Mouse (Mus musculus) lung, adult 2 months (tissue): ENCODE measurements around the gene Depdc1b. TPM values are rescaled to one million over a fixed set of nuclear protein-coding genes. Genes with fewer than 3 reads are reported as not detected.
A peak's percentile ranks its signal among the peaks of the same experiment; 100 is the strongest.

Experiments used
- DNase-seq: peaks from one replicate; pipeline ENCODE4 v3.0.0; 2022
- H3K4me1 ChIP-seq: fragments of 200-500 bp; 2 replicates; pipeline ENCODE4 v1.6.1; 2011; ENCODE audit warnings: low read length; ENCODE audit not compliant: control insufficient read depth, insufficient read depth
- H3K4me3 ChIP-seq: fragments of 200-500 bp; replicated peaks from 2 replicates; pipeline ENCODE3; 2011; ENCODE audit warnings: low read depth, mild to moderate bottlenecking, control low read depth, low read length; ENCODE audit errors: extremely low read depth
- CTCF ChIP-seq: fragments of 200-500 bp; IDR thresholded peaks from 2 replicates; pipeline ENCODE4 v1.5.1; 2011; ENCODE audit warnings: mild to moderate bottlenecking, low read length, control low read depth; ENCODE audit not compliant: insufficient read depth
- POLR2A ChIP-seq: fragments of 200-500 bp; IDR thresholded peaks from 2 replicates; pipeline ENCODE4 v1.6.1; 2011; ENCODE audit warnings: low read depth, mild to moderate bottlenecking, control low read depth, low read length, borderline replicate concordance; ENCODE audit errors: extremely low read depth
- WGBS: fragments of 180-500 bp; shearing (Covaris S2); methylation state at CpG from one replicate; pipeline ENCODE4 v1.1.7; 2018; 5-methylcytosine and 5-hydroxymethylcytosine counted together
- polyA plus RNA-seq: library from polyadenylated mRNA; depleted of rRNA; stranded (reverse); fragments of >200 nt; gene quantifications from 2 replicates; pipeline ENCODE4 v1.2.3, GENCODE M21; 2012

Depdc1b gene
- polyA plus RNA-seq, 1 experiment: 0.37 TPM

- no peak for DNase-seq
- WGBS: 79% methylated on average over 7 of the region's 7 CpGs
- no peaks in the 10 kb centered on the region for H3K4me1 ChIP-seq
- H3K4me3 ChIP-seq: no peak overlapping the region
- 0 out of 2 replicates have a peak, but pooled peaks have one; percentile 17 for TF ChIP-seq CTCF
- TF ChIP-seq POLR2A: no peak
These were observed 25.5 kb downstream of the Depdc1b start for GRCm38 (mm10) chr13:108341585-108341984.

DNA sequence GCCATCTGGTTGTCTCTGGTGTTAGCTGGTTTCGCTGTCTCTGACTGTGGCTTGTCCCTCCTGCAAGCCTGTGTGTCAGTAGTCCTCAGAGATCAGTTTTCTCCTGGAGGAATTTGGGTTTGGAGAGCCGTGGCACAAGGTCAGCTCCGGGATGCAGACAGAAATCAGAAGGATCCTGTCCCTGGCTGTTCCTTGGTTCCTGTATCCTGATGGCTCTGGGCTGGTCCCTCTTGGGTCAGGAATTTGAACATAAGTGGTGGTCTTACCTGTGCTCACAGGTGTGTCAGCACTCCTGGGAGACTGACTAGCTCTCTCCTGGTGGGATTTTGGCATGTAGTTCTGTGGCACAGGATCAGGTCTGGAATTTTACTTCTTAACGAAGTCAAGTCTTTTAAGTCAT, 29.6 kb downstream of the Depdc1b start:
- no peak overlapping the region for H3K4me3 ChIP-seq
- WGBS: 76% methylated on average over 4 of the region's 4 CpGs
- no peaks in the 10 kb centered on the region for H3K4me1 ChIP-seq
- DNase-seq: no peak
- no peak for TF ChIP-seq CTCF
- TF ChIP-seq POLR2A: no peak

DNA sequence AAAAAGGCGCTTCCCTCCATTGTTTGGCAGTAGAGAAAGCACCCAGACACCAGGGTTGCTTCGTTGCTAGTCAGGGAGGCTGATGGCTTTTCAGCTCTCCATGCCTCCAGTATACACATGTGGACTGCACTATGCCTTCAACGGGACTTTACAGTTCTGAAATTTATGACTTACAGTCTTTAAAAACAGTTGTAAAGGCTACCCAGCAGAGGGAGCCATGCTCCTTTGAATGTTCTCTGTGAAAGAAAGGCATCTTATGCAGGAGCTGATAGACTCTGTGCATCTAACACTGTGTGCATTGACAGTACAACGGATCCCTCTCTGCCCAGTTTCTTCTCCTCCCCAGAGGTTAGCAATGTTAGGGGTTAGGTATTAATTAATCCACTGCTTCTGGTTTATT, 30.9 kb downstream of the Depdc1b start:
- WGBS: 47% methylated on average over 4 of the region's 4 CpGs
- no peaks in the 10 kb centered on the region for H3K4me1 ChIP-seq
- TF ChIP-seq CTCF (peak; percentile 8; the same call in 1 of the 2 replicates), POLR2A (no peak)
- peak; percentile 17 for DNase-seq
- no peak overlapping the region for H3K4me3 ChIP-seq

- H3K4me1 ChIP-seq: no peaks in the 10 kb centered on the region
- no peak for DNase-seq
- WGBS: 59% methylated on average over 5 of the region's 5 CpGs
- no peak for TF ChIP-seq CTCF
- no peak for TF ChIP-seq POLR2A
- no peak overlapping the region for H3K4me3 ChIP-seq
These were observed 33.5 kb downstream of the Depdc1b start for GRCm38 (mm10) chr13:108349624-108350023.

DNA sequence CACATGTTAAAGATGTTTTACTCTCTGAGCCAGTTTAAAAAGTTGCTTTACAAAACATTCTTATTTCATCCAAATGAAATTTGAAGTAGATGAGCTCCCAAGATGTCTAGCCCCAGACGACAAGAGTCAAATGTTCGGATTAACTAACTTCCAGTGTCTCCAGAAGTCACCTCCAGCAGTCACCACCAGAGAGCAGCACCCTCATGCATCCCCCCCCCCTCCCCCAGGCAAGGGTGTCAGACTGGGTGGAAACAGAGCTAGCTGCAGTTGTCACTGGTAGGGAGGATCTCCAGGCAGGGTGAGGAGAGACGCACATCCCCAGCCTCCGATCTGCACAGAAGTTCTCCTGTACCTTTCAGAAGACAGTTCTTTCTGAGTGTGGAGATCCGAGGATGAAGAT, 37.6 kb downstream of the Depdc1b start:
- 83% methylated on average over 5 of the region's 5 CpGs for WGBS
- no peak for DNase-seq
- no peak overlapping the region for H3K4me3 ChIP-seq

GRCm38 (mm10) chr13:108354804-108355552, 38.8 kb downstream of the Depdc1b start:
- 74% methylated on average over 12 of the region's 12 CpGs for WGBS
- no peak for TF ChIP-seq CTCF
- no peak for TF ChIP-seq POLR2A
- H3K4me3 ChIP-seq: no peak overlapping the region
- H3K4me1 ChIP-seq: no peaks in the 10 kb centered on the region
- DNase-seq: no peak

More for the DNA sequence above, 37.6 kb downstream of the Depdc1b start:
- no peaks in the 10 kb centered on the region for H3K4me1 ChIP-seq
- TF ChIP-seq POLR2A: no peak
- no peak for TF ChIP-seq CTCF

GRCm38 (mm10) chr13:108357362-108357761, 41.2 kb downstream of the Depdc1b start:
- H3K4me1 ChIP-seq: no peaks in the 10 kb centered on the region
- no peak for DNase-seq
- TF ChIP-seq POLR2A: no peak
- no peak for TF ChIP-seq CTCF
- 88% methylated on average over 10 of the region's 10 CpGs for WGBS
- no peak overlapping the region for H3K4me3 ChIP-seq

DNA sequence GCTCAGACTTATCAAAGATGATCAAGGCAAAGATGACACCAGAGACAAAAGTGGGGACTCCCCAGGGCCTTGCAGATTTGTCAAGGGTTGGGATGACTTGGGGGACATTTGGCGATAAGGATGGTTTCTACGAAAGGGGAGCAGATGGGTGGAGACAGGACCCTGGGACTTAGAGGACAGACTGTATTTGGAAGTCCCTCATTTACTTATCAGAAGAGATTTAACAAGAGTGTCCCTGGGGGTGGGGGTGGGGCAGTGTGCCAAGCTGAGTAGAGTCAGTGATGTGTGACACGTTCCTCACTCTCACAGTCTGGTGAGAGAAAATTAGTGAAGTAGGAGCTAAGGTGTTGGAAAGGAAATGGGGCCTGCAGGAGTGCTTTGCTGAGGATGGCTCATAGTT, 42.1 kb downstream of the Depdc1b start:
- no peak for TF ChIP-seq POLR2A
- no peak for TF ChIP-seq CTCF
- H3K4me1 ChIP-seq: no peaks in the 10 kb centered on the region
- no peak overlapping the region for H3K4me3 ChIP-seq
- WGBS: 79% methylated on average over 3 of the region's 3 CpGs
- DNase-seq: no peak

DNA sequence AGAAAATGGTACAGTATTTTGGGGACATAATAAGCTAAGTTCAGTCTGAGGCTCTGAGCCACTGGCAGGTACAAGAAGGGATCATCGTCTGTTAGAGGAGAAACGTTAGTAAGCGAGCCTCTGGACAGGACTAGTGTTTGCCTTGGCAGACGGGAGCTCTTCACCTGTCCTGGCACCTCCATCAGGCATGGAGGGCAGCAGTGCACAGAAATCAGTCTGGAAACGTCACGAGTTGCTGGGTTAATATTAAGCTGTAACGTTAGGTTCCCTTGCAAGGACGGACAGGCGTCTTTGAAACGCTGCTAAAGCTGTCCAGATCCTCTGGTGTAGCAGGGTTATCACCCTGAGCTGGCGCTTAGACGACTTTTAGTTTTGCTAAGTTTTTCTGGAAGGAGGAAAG, 51.4 kb downstream of the Depdc1b start:
- DNase-seq: no peak

More for the DNA sequence above, 51.4 kb downstream of the Depdc1b start:
- Histone ChIP-seq H3K4me3 (no peak overlapping the region), H3K4me1 (0 out of 2 replicates have a peak, but pooled peaks cover 2% of the 10 kb centered on the region)
- WGBS: 86% methylated on average over 12 of the region's 12 CpGs
- TF ChIP-seq POLR2A (no peak), CTCF (no peak)
